Mouse (Mus musculus): Measurements from ENCODE around the gene Zfp341.

Gene Zfp341

DNA sequence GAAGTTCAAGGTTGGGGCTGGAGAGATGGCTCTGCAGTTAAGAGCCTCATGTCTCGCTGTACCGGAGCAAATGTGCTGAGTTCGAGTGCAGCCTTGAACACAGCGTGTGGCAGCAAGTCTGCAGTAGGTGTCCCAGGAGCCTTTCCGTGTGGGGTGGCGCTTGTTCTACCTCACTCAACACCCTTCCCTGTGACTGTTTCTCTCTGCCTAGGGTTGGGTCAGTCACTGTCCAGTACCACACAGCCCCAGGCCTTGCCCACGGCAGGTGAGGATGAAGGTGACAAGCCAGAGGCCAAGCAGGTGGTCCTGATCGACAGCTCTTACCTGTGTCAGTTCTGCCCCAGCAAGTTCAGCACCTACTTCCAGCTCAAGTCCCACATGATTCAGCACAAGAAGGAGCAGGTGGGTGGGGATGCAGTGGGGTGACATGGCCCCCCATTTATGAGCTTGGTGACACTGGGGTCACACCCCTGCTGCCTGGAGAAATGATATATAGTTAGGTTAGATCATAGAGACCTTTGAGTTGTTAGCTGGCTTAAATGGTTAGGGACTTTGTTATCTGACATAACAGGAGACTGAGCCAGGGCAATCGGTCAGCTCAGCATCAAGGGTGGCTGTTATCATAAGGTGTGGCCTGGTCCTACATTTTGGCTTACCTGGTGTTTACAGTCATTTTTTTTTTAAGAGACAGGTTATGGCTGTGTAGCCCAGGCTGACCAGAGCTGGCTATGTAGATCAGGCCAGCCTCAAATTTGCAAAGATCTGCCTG lies 21.0 kb downstream of the Zfp341 start:
- no peak for DNase-seq (ENCODE audit: low spot score in 2 of 2)

DNA sequence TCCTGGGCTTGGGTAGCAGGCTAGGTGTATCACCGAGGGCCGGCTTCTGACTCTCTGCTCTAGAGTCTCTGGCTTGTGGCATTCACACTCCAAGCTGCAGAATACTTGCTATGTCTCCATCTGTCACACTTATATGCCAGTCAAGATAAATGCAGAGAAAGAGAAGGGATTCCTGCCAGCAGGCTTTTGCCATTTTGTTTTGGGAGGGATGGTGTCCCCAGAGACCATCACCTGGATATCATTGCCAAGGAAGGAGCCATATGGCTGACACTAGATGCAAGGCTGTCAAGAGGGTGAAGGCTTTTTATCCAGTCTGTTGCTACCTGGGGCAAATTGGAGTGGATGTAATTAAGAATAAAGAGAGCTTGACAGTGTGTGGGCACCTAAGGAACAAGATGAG lies 22.7 kb downstream of the Zfp341 start:
- no peak for DNase-seq (ENCODE audit: low spot score in 2 of 2)

DNA sequence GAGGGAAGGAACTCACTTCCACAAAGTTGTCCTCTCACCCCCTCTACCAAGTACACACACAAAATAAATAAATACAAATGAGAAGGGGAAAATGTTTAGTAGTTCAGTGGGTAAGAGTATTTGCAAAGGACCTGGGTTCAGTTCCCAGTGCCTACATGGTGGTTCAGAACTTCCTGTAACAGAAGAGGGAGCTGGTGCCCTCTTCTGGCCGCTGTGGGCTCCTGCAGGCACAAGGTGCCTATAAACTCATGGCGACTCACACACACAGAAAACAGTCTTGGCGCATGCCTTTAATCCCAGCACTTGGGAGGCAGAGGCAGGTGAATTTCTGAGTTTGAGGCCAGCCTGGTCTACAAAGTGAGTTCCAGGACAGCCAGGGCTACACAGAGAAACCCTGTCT lies 25.4 kb downstream of the Zfp341 start:
- DNase-seq (ENCODE audit: low spot score in 2 of 2) = no peak

DNA sequence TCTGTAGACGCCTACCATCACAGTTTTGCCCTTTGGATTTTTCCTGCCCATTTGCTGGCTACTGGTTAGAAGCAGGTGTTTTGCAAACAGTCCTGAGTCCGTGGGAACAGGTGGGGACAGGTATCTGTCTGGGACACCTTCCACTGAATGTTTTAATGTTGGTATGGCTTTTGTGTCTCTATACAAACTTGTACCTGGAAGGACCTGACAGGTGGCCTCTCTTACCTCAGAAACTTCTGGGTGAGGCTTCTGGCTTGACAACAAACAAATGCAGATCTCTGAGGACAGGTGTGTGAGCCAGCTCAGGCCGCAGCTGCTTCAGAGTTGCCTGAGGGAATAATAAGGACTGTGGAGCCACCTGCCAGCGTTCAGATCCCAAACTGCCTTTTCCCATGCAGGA lies 26.0 kb downstream of the Zfp341 start:
- DNase-seq (ENCODE audit: low spot score in 2 of 2) = no peak

DNA sequence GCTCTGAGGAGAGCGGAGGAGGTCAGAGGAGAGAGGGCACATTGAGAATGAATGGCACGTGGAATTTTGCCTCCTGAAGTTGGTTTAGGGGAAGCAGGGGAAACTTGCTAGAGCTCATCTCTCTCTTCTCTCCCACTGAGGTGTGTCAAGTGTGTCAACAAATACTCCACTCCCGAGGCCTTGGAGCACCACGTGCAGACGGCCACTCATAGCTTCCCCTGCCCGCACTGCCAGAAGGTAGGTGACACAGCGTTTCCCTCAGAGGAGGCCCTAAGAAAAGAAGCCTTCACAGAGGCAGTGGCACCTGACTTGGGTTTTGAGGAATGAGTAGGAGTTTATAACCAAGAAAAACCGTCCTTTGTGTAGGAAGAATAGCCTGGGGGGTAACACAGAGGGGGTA lies 28.1 kb downstream of the Zfp341 start:
- no peak for DNase-seq (ENCODE audit: low spot score in 2 of 2)

DNA sequence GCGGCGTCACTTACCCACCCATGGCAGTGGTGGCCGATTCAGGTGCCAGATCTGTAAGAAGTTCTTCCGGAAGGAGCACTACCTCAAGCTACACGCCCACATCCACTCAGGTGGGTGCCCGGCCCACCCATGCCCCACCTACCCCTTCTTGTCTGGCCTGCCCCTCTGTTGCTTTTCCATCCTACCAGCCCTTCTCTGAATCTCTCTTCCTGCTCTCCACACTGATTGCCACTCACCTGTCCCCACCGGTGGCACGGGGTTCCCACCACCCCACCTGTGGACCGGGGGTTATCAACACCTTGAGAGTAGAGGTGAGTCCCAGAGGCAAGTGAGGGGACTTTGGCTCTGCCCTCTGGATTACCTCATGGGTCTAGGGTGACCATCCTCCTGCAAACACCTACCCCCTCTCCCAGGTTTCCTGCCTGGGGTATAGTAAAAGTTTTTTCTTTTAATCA lies 28.9 kb downstream of the Zfp341 start:
- DNase-seq (ENCODE audit: low spot score in 2 of 2) = no peak

DNA sequence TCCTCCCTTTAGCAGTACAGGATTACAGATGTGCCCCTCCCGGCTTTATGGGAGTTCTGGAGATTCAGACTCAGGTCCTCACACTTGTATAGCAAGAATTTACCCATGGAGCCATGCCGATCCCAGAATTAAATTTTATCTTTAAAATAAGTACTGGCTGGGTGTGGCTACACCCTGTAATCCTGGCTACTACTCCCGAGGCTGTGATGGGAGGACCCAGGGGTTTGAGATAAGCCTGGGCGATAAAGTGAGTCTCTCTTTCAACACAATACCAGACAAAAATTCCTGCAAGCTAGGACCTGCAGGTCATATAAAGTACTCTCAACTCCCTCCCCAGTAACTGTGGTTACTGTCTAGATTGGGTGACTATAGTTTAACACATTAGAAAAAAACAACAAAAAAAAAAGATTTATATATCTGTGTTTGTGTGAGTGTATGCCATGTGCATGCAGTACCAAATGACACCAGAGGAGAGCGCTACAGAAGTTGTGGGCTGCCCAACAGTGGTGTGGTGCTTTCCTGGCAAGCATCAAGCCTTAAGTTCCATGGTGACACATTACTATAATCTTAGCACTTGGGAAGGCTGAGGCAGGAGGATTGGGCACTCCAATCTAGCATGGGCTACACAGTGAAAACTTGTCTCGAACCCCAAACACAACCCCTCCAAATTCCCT lies 29.8 kb downstream of the Zfp341 start:
- no peak for DNase-seq (ENCODE audit: low spot score in 2 of 2)

DNA sequence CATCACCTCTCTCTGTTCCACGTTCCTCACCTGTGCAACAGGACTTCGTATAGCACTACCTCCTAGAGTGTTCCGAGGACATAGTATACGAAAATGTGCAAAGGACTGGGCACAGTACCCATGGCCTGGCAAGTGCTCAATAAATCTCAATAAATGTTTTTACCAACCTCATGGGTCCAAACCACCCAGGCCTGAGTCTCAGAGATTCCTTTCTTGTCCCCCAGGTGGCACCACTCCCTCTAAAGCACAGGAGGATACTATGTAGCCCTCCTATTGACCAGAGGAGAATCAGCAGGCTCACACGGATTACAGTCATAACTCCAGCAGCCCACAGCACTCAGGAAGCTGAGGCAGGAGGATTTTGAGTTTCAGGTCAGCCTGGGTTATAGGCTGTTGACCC lies 33.5 kb downstream of the Zfp341 start:
- DNase-seq (ENCODE audit: low spot score in 2 of 2) = no peak

DNA sequence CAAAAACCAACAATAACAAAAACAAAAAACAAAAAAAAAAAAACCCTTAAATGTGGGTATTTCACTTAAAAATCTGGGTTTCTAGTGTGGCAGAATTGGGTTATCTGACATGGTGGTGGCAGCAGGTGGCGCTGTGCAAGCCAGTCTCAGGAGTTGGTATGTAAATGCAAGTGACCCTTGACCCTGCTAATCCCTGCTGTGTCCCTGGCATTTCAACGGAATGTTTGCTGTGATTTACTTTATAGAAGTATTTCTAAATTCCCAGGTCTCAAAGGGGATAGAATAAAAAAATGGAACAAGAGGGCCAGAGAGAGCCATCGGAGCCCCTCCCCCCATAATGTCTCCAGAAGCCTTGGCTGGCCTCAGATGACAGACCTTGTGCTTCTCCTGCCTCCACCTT lies 35.0 kb downstream of the Zfp341 start:
- DNase-seq (ENCODE audit: low spot score in 2 of 2) = no peak

DNA sequence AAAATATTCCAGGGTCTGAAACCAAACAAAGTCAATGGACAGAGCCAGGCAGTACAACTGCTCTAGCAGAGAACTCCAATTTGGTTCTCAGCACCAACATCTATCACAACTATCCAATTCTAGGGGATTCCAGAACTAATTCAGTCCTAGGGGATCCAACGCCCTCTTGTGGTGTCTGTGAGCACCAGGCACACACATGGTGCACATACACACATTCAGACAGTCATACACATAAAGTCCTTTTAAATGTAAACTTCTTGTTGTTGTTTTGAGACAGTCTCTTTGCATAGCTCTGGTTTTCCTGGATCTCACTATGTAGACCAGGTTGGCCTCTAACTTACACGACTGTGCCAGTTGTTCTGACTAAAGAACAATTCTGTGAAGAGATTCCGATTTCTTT lies 37.3 kb downstream of the Zfp341 start:
- DNase-seq (ENCODE audit: low spot score in 2 of 2) = no peak

DNA sequence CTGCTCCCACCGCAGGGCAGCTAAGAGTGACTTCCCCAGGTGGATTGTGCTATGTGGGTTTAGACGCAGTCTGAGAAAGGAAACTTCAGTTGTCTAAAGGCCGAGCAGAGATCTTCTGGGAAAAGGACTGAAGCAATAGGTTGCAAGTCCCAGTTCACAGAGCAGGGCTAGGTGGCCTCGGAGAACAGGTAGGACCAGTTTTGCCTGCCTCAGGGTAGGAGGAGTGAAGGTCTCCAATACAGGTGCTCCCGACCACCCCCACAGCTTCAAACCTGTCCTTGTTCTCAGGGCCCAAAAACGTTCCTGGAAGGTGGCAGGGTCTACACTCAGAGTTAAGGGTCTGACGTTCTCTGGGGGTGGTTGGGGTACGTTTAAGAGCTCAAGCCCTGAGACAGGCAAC lies 38.3 kb downstream of the Zfp341 start, which contains the start of gene Chmp4b:
TSS of gene Chmp4b (plus strand) at position 343 of the 400 bp plus-strand sequence.
- DNase-seq (ENCODE audit: low spot score in 2 of 2) = no peak

DNA sequence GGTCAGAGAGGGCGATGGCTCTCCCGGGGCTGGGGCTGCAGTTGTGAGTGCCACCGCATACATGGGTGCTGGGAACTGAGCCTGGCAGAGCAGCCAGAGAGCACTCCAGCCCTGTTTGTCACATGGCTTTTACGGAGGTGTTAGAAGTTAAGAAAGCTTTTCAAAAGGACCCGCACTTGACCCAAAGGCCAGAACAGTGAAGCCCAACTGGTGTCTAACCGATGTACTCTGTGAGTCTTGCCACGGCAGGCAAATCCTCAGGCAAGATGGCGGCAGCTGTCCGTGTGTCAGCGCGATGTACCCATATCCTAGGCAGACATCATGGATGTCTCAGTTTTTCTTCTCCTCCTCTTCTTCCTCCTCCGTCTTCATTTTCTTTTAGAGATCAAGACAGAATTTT lies 41.9 kb downstream of the Zfp341 start:
- DNase-seq (ENCODE audit: low spot score in 2 of 2) = no peak

DNA sequence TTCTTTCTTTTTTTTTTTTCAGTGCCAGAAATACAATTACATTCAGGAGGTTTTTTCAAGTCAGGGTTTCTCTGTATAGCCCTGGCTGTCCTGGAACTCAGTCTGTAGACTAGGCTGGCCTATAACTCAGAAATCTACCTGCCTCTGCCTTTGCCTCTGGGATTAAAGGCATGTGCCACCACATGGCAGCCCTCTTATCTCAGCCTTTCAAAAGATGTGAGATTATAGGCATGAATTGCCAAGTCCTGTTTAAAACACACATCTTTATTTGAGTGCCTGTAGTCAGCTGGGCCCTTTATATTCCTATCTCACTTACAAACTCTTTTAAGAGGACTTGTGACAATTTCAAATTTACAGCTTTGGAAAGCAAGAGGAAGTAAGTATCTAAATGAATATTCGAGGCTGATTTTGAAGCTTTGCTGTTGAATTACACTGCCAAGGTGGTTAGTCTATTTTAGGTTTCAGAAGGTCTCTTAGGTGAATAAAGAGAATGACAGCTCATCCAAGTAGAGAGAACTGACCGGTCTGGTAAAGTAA lies 42.8 kb downstream of the Zfp341 start:
- no peak for DNase-seq (ENCODE audit: low spot score in 2 of 2)

DNA sequence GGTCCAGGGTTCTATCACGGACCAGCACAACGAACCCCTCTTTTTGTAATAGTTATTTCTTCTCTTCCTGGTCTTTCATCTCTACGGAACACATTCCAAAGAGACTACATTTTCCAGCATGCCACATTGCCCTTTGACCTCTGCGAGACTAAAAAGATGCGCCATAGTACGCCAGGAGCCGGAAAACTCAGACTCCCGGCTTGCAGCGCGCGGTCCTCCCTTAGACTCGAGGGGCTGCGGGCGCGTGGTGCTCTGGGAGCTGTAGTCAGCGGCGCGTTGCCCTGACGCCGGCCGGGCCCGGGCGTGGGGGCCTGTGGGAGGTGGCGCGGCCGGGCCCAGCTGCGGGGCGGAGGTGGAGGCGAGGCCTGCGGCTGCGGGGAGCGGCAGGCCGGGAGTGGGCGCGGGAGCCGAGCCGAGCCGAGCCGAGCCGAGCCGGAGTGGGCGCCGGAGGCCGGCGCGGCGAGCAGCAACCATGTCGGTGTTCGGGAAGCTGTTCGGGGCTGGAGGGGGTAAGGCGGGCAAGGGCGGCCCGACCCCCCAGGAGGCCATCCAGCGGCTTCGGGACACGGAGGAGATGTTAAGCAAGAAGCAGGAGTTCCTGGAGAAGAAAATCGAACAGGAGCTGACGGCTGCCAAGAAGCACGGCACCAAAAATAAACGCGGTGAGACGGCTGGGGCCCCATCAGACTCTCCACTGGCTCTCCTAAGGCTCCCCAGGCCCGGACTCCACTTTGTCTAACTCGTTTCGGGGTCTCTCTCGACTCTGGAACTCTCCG lies 43.8 kb downstream of the Zfp341 start:
- DNase-seq (ENCODE audit: low spot score in 2 of 2) = peak; percentile 96 to 98

DNA sequence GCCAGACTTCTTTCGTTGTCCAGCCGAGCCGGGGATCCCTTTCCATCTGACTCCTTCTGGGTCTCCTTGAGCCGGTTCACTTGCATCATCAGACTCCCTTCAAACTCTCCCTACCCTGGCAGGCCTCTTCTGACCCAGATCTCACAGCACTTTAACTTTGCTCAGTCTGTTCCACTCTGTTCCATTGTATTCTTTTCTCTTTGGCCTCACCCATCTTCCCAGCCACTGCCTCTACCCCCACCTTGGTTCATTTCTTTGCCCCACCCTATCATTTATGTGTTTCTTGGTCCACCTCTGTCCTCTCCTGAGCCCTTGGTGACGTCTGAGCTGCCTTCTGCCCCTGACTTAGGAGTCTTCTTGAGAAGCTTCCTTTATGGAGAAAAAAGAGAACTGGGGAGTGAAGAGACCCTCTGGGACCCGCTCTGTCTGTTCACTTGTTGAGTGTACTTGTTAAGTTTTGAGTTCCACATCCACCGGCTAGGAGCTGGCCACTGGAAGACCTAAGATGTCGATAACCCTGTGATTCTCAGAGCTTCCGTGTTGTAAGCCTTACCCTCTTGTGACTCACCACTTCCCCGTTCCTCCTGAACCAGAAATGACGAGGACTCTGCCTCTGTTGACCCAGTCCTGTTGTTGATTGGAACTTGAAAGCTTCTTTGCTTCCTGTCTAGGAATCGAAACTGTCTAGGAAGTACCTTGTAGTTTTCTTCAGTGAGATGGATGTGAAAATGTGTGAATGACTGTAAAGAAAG lies 44.6 kb downstream of the Zfp341 start:
- peak; percentile 63 to 67 for DNase-seq (ENCODE audit: low spot score in 2 of 2)

DNA sequence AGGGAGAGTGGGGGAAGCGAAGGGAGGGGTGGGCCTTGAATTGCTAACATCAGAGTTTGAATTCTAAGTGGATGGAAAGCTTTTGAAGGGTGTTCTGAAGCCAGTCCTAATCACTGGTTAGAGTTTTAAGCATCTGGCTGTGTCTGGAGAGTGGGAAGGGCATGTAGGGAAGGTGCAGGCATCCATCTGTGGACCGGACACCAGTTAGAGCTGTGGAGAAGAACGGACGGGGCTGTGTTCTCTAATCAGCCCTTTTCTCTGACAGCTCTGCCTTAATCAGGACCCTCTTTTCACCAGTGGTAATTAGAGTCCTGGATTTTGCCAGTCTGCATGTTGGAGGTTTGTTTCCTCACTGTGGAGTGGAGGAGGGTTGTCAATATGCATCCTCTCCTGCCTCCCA lies 46.0 kb downstream of the Zfp341 start:
- DNase-seq (ENCODE audit: low spot score in 2 of 2) = no peak

DNA sequence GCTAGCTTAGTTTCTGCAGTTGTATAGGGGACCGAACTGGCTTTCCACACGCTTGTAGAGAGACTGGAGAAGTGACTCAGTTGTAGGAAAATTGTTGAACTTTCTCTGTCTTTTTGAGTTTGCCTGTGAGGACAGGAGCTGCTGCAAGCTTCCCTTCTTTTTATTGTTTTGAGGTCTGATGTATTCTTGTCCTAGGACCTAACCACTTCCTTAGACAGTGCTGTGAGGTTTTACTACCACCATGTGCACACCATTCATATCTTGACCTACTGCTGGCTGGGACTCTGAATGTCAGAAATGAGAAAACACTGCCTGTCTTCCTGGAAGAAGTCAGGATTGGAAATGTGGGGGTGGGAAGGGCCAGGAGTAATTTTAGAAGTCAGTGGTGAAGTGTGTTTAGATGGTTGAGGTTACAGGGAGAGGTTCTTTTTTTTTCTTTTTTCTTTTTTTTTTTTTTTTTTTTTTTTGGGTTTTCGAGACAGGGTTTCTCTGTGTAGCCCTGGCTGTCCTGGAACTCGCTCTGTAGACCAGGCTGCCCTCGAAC lies 46.5 kb downstream of the Zfp341 start:
- DNase-seq (ENCODE audit: low spot score in 2 of 2) = no peak

DNA sequence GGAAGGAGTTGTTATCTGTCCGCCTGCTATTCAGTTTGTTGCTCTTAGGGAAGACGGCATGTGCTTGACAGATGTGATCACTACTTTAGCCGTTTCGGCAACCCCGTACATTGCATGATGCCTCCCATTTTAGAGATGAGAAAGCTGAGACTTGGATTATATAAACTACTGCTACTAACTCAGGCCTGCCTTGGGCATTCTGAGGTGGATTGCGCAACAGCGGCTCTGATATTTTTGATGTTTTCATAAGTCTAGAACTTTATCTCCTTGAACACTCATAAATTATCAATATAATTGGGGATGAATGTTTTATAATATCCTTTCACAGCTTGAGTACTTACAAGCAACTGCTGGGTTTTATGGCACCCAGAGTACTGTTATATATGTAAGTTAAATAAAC lies 55.6 kb downstream of the Zfp341 start:
- DNase-seq (ENCODE audit: low spot score in 2 of 2) = no peak

DNA sequence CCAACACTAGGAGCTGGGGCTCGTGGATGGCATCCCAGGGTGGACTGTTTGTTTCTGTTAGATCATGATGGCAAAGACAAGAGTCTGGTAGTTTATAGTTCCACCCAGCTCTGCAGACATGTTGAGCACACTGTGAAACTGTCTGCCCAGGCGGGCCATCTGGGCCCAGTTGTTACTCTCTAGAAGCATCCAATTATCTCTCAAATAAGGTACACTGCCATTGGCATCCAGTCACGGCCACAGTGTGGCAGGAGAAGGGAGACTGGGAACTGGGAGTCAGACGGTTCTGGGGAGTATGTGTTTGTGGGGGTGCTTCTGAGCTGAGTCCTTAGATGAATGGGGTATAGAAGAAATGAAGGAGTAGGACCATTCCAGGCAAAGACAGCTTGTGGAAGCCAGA lies 57.0 kb downstream of the Zfp341 start:
- no peak for DNase-seq (ENCODE audit: low spot score in 2 of 2)

DNA sequence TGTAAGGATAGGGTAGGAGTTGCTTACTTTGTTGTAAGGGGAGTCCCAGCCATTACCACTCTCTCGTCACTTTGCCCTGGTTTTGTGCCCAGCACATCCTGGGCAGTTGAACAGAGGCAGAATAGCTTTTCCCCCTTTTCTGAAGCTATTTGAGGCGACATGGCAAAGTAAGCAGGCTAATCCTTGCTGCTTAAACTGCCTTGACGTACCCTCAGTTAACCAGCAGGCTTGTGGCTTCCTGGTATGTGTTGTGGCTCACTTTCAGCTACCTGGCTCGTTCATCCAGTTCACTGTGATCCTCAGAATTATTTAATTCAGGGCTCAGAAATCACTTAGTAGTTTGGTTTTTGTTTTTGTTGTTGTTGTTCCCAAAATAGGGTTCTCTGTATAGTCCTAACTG lies 57.6 kb downstream of the Zfp341 start:
- DNase-seq (ENCODE audit: low spot score in 2 of 2) = no peak

DNA sequence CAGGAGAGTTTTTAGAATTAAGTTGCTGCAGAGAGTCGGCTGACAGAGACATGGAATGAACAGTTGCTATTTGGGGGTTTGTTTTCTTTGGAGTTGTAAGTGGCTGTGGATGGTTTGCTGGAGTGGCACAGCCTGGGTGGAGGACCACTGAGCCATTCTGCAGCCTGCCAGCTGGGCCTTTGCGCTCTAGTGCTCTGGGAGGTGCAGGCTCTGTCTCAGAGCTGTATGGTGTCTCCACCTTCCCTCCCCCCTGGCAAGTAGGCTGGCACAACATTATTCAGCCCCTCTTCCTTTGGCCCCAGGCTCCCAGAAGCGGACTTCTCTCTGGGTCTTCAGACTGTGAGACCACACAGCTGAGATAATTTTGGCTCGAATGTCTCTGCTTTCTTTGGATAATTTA lies 60.9 kb downstream of the Zfp341 start:
- no peak for DNase-seq (ENCODE audit: low spot score in 2 of 2)
